Mouse (Mus musculus) CD4-positive, CD25-positive, alpha-beta regulatory T cell (primary cell): ENCODE data around the gene Adamts4. TPM values are rescaled to one million over a fixed set of nuclear protein-coding genes. Genes with fewer than 3 reads are reported as not detected.

Source experiments
- polyA plus RNA-seq: library from polyadenylated mRNA; unstranded; fragments of 100-300 nt; shearing (Covaris generic); gene quantifications from one replicate; pipeline ENCODE4 v1.2.1, GENCODE M21; 2017

The Adamts4 gene
- polyA plus RNA-seq, result 0.12 TPM

DNA sequence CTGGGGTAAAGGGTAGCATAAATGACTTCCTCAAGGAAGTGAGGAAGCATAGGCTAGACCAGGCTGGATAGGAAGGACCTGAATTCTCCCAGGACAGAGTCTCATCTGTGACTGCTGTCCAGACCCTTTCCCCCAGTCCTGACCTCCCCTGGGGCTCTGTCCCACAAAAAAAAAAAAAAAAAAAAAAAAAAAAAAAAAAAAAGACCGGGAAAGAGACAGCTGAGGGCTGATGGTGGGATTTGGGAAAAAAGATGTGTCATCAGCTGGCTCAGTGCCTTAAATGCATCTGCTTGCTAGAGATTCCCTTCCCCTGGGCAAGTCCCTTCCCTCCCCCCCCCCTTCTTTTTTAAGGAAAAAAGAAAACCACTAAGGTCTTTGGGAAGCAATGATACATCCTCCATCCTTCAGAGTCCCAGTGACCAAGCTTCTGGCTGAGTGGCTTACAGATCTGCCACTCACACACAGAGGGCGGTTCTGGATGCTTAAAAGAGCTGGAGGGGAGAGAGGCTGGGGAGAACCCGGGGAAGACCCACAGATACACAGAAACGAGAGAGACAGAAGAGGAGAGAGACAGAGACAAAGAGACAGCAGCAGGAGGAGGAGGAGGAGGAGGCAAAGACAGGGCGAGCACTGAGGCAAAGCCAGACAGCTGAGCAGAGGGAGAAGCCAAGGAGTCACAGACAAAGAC is at the start of gene Adamts4:
TSS of gene Adamts4 (plus strand) at position 509 of the 688 bp plus-strand sequence.

DNA sequence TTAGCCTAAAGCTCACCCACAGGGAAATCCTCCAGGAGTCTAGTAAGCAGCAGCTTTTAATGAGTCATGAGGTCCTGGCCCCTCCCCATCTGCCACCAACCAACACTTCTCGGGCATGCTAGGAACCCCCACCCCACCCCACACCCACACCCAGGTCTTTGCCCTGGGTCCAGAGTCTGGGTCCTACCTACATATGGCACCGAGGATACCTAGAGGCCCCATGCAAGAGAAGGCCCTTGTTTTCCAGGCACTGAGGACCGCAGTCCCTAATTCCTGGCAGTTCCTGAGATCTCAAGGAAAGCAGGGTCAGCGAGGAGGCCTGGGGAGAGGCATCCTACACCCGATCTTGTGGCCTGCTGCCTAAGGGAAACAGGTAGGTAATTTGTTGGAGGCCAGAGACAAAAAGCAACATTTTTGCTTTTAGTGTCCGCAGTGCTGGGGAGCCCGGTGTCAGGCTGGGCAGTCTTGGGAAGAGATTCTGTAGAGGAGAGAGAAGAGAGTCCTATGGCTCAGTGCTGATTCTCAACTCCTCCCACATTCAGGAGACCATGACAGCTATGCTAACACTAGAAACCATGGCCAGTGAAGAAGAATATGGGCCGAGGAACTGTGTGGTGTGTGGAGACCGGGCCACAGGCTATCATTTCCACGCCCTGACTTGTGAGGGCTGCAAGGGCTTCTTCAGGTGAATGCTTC is 36.3 kb upstream of the Adamts4 start, which contains the start of gene Nr1i3:
TSS of gene Nr1i3 (plus strand) at position 170 of the 696 bp plus-strand sequence.

GRCm38 (mm10) chr1:171222238-171223155 is 27.7 kb upstream of the Adamts4 start, which contains the start of gene Tomm40l:
Gene Tomm40l (minus strand): TSS chr1:171222514.

GRCm38 (mm10) chr1:171224857-171225256 is 25.4 kb upstream of the Adamts4 start, which contains the start of gene Apoa2:
Gene Apoa2 (plus strand): TSS chr1:171225054.

DNA sequence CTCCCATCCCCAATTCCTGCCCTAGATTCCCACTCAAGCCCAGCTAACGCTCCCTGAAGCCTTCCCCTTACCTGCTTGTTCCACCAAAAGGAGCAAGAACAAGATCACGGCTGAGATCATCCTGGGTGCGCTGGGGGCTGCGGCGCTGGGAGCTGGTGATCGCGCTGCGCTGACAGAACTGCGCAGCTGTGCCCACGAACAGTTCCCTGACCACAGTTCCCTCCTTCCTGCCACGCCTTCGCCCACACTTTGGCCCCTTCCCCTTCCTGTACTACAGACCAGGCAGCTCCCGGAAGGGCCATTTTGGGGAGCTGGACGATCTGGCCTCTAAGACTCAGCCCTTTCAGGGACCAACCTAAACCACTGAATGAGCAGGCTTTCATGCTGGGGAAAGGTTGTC is 16.1 kb upstream of the Adamts4 start, which contains the start of gene Fcer1g:
TSS of gene Fcer1g (minus strand) at position 240 of the 400 bp plus-strand sequence.

DNA sequence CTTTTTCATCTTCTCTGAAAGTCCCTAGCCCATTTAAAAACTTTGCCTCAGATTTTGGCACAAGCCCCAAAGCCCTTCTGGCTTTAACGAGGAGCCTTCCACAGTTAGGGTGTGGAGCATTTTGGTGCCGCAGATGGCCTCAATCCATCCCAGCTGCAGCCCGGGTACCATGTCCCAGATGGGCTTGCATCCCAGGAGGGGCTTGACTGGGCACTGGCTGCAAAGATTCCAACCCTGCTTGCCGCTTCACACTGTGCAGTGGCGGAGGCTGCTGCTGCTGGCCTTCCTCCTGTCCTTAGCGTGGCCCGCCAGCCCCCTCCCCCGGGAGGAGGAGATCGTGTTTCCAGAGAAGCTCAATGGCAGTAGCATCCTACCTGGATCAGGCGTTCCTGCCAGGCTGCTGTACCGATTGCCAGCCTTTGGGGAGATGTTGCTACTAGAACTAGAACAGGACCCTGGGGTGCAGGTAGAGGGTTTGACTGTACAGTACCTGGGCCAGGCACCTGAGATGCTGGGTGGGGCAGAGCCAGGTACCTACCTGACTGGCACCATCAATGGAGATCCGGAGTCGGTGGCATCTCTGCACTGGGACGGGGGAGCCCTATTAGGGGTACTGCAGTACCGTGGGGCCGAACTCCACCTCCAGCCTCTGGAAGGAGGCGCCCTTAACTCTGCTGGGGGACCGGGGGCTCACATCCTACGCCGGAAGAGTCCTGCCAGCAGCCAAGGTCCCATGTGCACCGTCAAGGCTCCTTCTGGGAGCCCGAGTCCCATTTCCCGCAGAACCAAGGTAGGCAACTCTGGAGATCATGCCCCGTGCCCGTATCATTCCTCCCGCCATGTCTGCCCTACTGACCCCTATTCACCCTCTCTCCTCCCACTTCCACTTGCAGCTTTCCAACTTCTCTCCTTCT is 716 bp downstream of the Adamts4 start, which contains the start of gene Ndufs2:
TSS of gene Ndufs2 (minus strand) at position 709 of the 914 bp plus-strand sequence.

GRCm38 (mm10) chr1:171269848-171270572 is 19.8 kb downstream of the Adamts4 start, which contains the start of gene B4galt3:
Gene B4galt3 (plus strand): TSS chr1:171270328.

GRCm38 (mm10) chr1:171280916-171281527 is 30.8 kb downstream of the Adamts4 start, which contains the start of gene Ppox:
Gene Ppox (minus strand): TSS chr1:171281186.

DNA sequence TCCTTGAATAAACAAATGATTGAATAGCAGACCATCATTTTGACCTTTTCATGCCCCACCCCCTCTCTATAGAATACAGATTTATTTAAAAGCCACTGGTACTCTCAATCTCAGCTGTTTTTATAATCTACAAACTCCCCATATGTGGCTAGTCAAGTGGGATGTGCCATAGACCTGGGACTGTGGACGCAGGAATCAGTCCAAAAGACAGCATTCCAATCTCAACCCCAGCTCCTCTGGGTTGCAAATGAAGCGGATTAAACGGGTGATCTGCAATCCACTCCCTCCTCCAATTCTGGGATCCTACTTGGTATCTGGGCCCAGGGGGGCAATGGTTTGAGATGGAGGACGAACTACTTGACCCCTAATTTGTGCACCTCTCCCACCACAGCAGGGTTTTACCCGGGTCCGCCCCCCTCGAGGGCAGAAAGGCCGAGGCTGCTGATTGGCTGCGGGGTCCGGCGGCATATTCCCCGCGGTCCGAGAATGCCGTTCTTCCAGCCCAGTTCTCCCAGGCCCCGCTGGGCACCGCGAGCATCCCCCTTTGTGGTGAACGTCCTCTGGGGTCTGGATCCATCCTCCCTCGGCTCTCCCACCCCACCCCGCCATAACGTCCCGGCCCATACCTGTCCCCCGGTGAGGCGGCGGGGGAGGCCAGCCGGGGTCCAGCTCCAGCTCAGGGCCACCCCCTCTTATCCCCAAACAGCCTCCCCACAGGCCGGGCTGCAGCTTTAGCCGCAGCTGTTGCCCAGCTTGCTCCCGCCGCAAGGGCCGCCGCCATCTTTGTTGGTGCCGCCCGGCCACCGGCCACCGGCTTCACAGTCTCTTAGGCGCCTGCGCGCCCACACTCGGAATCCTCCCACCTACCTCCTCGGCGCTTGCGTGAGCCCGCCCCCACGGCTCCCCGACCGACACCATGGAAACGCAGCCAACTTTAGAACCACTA is 37.2 kb downstream of the Adamts4 start, which contains the start of gene Usp21:
TSS of gene Usp21 (minus strand) at position 856 of the 946 bp plus-strand sequence.

DNA sequence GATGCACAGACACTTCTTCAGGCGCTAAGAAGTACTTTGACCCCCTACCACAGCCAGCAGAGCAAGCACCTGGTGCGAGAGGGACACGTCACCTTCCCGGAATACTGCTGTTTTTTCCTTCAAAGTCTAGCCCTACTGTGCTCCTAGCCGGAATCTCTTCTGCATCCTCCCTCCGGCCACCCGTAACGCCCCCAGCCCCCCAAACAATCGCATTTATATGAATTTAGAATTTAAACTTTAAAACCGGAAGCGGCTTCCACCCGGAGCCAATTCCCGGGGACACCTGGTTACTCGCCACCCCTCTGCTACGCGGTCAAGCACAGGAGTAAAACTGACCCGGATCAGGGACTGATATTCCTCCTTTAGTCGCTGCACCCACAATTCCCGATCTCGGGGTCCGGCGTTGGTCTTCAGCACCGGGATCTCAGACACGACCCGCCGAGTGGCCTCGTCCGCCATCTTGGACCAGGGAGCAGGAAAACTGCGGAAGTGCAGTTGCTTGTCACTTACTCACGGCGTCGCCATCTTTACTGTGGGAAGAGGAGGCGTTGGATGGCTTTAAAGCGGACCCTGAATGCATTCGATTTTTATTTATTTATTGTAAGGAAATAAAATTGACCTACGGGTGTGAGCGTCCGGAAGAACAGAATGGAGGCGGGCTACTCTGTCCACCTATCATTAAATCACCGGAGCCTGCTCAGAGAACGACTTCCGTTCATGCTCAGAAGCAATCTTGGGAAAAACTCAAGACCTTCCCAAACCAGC is 44.3 kb downstream of the Adamts4 start, which contains the start of gene Ufc1:
TSS of gene Ufc1 (minus strand) at position 727 of the 765 bp plus-strand sequence.

Other genes with a start within 250 kb of the Adamts4 start
- gene Fcgr4, start 231.5 kb upstream of the Adamts4 start, polyA plus RNA-seq, result 0.47 TPM
- 1.6 TPM for gene Fcgr3, start 185.5 kb upstream of the Adamts4 start, polyA plus RNA-seq
- gene Cfap126, start 136.5 kb upstream of the Adamts4 start, polyA plus RNA-seq, result 1.2 TPM
- 159 TPM for gene Sdhc, start 99.8 kb upstream of the Adamts4 start, polyA plus RNA-seq
- not detected for gene Mpz, start 99.7 kb upstream of the Adamts4 start, polyA plus RNA-seq
- gene Pcp4l1, start 54.2 kb upstream of the Adamts4 start, polyA plus RNA-seq, result not detected
- gene Nr1i3, start 36.5 kb upstream of the Adamts4 start, polyA plus RNA-seq, result 0.36 TPM
- gene Tomm40l, start 27.9 kb upstream of the Adamts4 start, polyA plus RNA-seq, result 34.9 TPM
- not detected for gene Apoa2, start 25.4 kb upstream of the Adamts4 start, polyA plus RNA-seq
- 5.2 TPM for gene Fcer1g, start 16.1 kb upstream of the Adamts4 start, polyA plus RNA-seq
- gene Ndufs2, start 967 bp downstream of the Adamts4 start, polyA plus RNA-seq, result 181 TPM
- 43.3 TPM for gene B4galt3, start 19.9 kb downstream of the Adamts4 start, polyA plus RNA-seq
- gene Ppox, start 30.8 kb downstream of the Adamts4 start, polyA plus RNA-seq, result 83.9 TPM
- gene Usp21, start 37.6 kb downstream of the Adamts4 start, polyA plus RNA-seq, result 61.2 TPM
- gene Ufc1, start 44.6 kb downstream of the Adamts4 start, polyA plus RNA-seq, result 54.1 TPM
- 45.6 TPM for gene Dedd, start 78.7 kb downstream of the Adamts4 start, polyA plus RNA-seq
- 48.6 TPM for gene Nit1, start 95.2 kb downstream of the Adamts4 start, polyA plus RNA-seq
- 93.6 TPM for gene Pfdn2, start 95.2 kb downstream of the Adamts4 start, polyA plus RNA-seq
- gene Klhdc9, start 110.4 kb downstream of the Adamts4 start, polyA plus RNA-seq, result 0.29 TPM
- gene Nectin4, start 119.7 kb downstream of the Adamts4 start, polyA plus RNA-seq, result 0.07 TPM
- gene Arhgap30, start 138.5 kb downstream of the Adamts4 start, polyA plus RNA-seq, result 190 TPM
- 75.0 TPM for gene Usf1, start 160.9 kb downstream of the Adamts4 start, polyA plus RNA-seq
- gene Tstd1, start 168.5 kb downstream of the Adamts4 start, polyA plus RNA-seq, result 3.2 TPM
- 0.26 TPM for gene F11r, start 187.1 kb downstream of the Adamts4 start, polyA plus RNA-seq